Mouse (Mus musculus) cerebellum, postnatal 36 days (tissue): Measurements from ENCODE around the gene Tubb5.

Source experiments
- DNase-seq, 2 experiments: peaks; one replicate each; pipeline ENCODE4 v3.0.0; 2021 to 2022; ENCODE audit warnings: mixed read lengths in 2 of 2

Tubb5 gene

DNA sequence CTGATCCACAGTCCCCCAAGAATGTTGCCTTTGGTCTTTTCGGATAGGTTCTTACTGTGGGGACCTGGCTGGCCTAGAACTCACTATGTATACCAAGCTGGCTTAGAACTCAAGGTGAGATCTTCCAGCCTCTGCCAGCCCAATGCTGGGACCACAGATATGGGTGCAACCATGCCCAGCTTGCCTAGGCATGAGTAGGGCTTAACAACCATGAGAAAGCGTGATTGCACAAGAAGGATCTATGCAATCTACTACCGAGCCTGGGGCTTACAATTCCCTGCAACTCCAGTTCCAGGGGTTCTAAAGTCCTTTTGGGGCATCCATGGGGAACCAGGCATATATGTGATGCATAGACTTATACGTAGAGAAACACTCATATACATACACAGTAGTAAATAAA, 47.2 kb downstream of the Tubb5 start:
- no peak for DNase-seq

DNA sequence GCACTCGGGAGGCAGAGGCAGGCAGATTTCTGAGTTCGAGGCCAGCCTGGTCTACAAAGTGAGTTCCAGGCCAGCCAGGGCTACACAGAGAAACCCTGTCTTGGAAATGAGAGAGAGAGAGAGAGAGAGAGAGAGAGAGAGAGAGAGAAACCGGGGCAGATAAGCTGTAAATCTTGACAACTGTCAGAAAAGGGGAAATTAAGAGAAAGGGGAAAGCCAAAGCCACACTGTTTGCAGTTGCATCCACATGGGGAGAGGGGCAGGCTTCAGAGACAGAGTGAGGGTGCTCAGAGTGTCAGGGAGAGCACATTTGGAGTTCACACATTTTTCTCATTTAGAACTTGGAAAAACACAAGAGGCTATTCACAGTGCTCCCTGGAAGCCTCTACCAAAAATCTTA, 50.1 kb downstream of the Tubb5 start:
- no peak for DNase-seq

DNA sequence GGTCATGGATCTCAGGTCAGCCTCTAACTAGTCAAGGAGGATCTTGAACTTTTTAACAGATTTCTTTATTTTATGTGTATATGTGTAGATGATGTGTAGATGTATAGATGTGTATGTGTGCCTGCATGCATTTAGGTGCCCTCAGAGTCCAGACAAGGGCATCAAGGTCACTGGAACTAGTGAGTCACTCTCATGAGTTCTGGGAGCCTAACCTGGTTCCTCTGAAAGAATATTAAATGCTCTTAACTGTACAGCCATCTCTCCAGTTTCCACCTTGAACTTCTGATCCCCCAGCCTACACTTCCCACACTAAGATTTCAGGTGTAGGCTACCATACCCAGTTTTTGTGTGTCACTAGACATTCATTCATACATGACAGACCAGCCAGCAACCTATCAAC, 50.6 kb downstream of the Tubb5 start:
- no peak for DNase-seq

- DNase-seq = no peak
These were observed 53.0 kb downstream of the Tubb5 start for GRCm38 (mm10) chr17:35785140-35785539.

DNA sequence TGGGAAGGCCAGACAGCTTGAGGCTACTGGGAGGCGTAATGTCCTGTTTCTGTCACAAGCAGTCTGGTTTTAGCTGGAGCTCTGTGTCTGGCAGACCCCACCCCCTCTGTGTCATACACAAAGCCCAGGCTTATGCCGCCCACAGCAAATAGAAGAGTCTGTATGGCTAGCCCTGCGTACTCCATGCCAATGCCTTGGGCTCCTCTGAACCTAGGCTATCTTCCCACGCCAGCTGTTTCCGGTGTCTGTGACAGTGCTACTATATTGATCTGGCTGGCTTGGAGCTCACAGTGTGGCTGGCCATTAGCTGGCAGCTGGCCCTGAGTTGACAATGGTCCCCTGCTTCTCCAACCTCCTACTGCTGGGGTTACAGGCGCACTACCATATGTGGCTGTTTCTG, 54.2 kb downstream of the Tubb5 start:
- DNase-seq = no peak
